Mouse (Mus musculus) heart, postnatal 0 days (tissue): ENCODE data around the gene Tcp10c.
"Not testable (repeated sequence)": the region's sequence is repeated elsewhere in the genome, so short reads cannot be mapped to it uniquely, and the experiment has no call there.

ENCODE experiments used
- CTCF ChIP-seq: IDR thresholded peaks from 2 replicates; pipeline ENCODE4 v1.5.1; 2016; ENCODE audit warnings: antibody characterized with exemption, control low read depth, low read depth
- EP300 ChIP-seq: IDR thresholded peaks from 2 replicates; pipeline ENCODE4 v1.6.1; 2016; ENCODE audit warnings: antibody characterized with exemption, low read depth

GRCm38 (mm10) chr17:13349563-13349962 is 4.8 kb upstream of the Tcp10c start:
- not testable (repeated sequence) for TF ChIP-seq CTCF, EP300
